Mouse (Mus musculus): ENCODE measurements around the gene Ssx9.
"Not testable (repeated sequence)": the region's sequence is repeated elsewhere in the genome, so short reads cannot be mapped to it uniquely, and the experiment has no call there.

Gene Ssx9

GRCm38 (mm10) chrX:8748132-8748531, at the start of gene Ssx9:
TSS of gene Ssx9 (plus strand) at chrX:8748432.
- DNase-seq: not testable (repeated sequence)

- peak; percentile 23 to 47 for DNase-seq
These were observed 15.3 kb upstream of the Ssx9 start for GRCm38 (mm10) chrX:8732907-8733306.

- not testable (repeated sequence) for DNase-seq
These were observed 55.2 kb downstream of the Ssx9 start, which contains the start of gene Ssxb5 for GRCm38 (mm10) chrX:8803391-8803790. TSS of gene Ssxb5 (plus strand) at chrX:8803691.
